Mouse (Mus musculus): Measurements from ENCODE around the gene Cnpy2. TPM values are rescaled to one million over a fixed set of nuclear protein-coding genes. Genes with fewer than 3 reads are reported as not detected.

Cnpy2 gene
- polyA plus RNA-seq, 1 experiment from 2014 or later, result 347 TPM

Other genes starting within 250 kb of the Cnpy2 start
- gene Atp5b, start 239.2 kb upstream of the Cnpy2 start, polyA plus RNA-seq (2014; fragmentation: Nextera tagmentation; extraction: Ambion mirVana), result 2,294 and 2,764 TPM in 2 replicates
- gene Baz2a, start 230.9 kb upstream of the Cnpy2 start, polyA plus RNA-seq (2014; fragmentation: Nextera tagmentation; extraction: Ambion mirVana), result 17.6 and 33.7 TPM in 2 replicates
- gene Rbms2, start 142.2 kb upstream of the Cnpy2 start, polyA plus RNA-seq (2014; fragmentation: Nextera tagmentation; extraction: Ambion mirVana), result 35.6 and 36.0 TPM in 2 replicates
- gene Gls2, start 128.0 kb upstream of the Cnpy2 start, polyA plus RNA-seq (2014; fragmentation: Nextera tagmentation; extraction: Ambion mirVana), result 0.89 and 1.1 TPM in 2 replicates
- gene Spryd4, start 110.7 kb upstream of the Cnpy2 start, polyA plus RNA-seq (2014; fragmentation: Nextera tagmentation; extraction: Ambion mirVana), result 31.1 and 34.8 TPM in 2 replicates
- not detected in 2 replicates for gene Mip, start 96.6 kb upstream of the Cnpy2 start, polyA plus RNA-seq (2014; fragmentation: Nextera tagmentation; extraction: Ambion mirVana)
- gene Timeless, start 90.4 kb upstream of the Cnpy2 start, polyA plus RNA-seq (2014; fragmentation: Nextera tagmentation; extraction: Ambion mirVana), result 47.8 and 68.2 TPM in 2 replicates
- gene Apon, start 68.4 kb upstream of the Cnpy2 start, polyA plus RNA-seq (2014; fragmentation: Nextera tagmentation; extraction: Ambion mirVana), result 0.29 and 0.70 TPM in 2 replicates
- not detected in 2 replicates for gene Apof, start 53.8 kb upstream of the Cnpy2 start, polyA plus RNA-seq (2014; fragmentation: Nextera tagmentation; extraction: Ambion mirVana)
- gene Stat2, start 51.9 kb upstream of the Cnpy2 start, polyA plus RNA-seq (2014; fragmentation: Nextera tagmentation; extraction: Ambion mirVana), result 8.4 and 11.8 TPM in 2 replicates
- gene Il23a, start 23.7 kb upstream of the Cnpy2 start, polyA plus RNA-seq (2014; fragmentation: Nextera tagmentation; extraction: Ambion mirVana), result 0.24 and 0.29 TPM in 2 replicates
- gene Pan2, start 19.1 kb upstream of the Cnpy2 start, polyA plus RNA-seq (2014; fragmentation: Nextera tagmentation; extraction: Ambion mirVana), result 32.6 and 44.0 TPM in 2 replicates
- gene Cs, start 15.3 kb downstream of the Cnpy2 start, polyA plus RNA-seq (2014; fragmentation: Nextera tagmentation; extraction: Ambion mirVana), result 135 and 225 TPM in 2 replicates
- 15.5 and 18.6 TPM in 2 replicates for gene Coq10a, start 46.5 kb downstream of the Cnpy2 start, polyA plus RNA-seq (2014; fragmentation: Nextera tagmentation; extraction: Ambion mirVana)
- 12.7 and 19.3 TPM in 2 replicates for gene Ankrd52, start 54.7 kb downstream of the Cnpy2 start, polyA plus RNA-seq (2014; fragmentation: Nextera tagmentation; extraction: Ambion mirVana)
- 15.1 and 22.6 TPM in 2 replicates for gene Slc39a5, start 78.8 kb downstream of the Cnpy2 start, polyA plus RNA-seq (2014; fragmentation: Nextera tagmentation; extraction: Ambion mirVana)
- 87.8 and 103 TPM in 2 replicates for gene Nabp2, start 89.0 kb downstream of the Cnpy2 start, polyA plus RNA-seq (2014; fragmentation: Nextera tagmentation; extraction: Ambion mirVana)
- 35.6 and 36.4 TPM in 2 replicates for gene Rnf41, start 89.2 kb downstream of the Cnpy2 start, polyA plus RNA-seq (2014; fragmentation: Nextera tagmentation; extraction: Ambion mirVana)
- gene Smarcc2, start 136.8 kb downstream of the Cnpy2 start, polyA plus RNA-seq (2014; fragmentation: Nextera tagmentation; extraction: Ambion mirVana), result 64.8 and 96.7 TPM in 2 replicates
- 921 and 980 TPM in 2 replicates for gene Myl6, start 171.7 kb downstream of the Cnpy2 start, polyA plus RNA-seq (2014; fragmentation: Nextera tagmentation; extraction: Ambion mirVana)
- 3.2 and 3.5 TPM in 2 replicates for gene Myl6b, start 176.2 kb downstream of the Cnpy2 start, polyA plus RNA-seq (2014; fragmentation: Nextera tagmentation; extraction: Ambion mirVana)
- 9.9 and 16.1 TPM in 2 replicates for gene Esyt1, start 203.4 kb downstream of the Cnpy2 start, polyA plus RNA-seq (2014; fragmentation: Nextera tagmentation; extraction: Ambion mirVana)
- 11.3 and 13.5 TPM in 2 replicates for gene Zc3h10, start 225.3 kb downstream of the Cnpy2 start, polyA plus RNA-seq (2014; fragmentation: Nextera tagmentation; extraction: Ambion mirVana)
- 4,683 and 5,796 TPM in 2 replicates for gene Rpl41, start 226.8 kb downstream of the Cnpy2 start, polyA plus RNA-seq (2014; fragmentation: Nextera tagmentation; extraction: Ambion mirVana)
- gene Pa2g4, start 243.5 kb downstream of the Cnpy2 start, polyA plus RNA-seq (2014; fragmentation: Nextera tagmentation; extraction: Ambion mirVana), result 237 and 254 TPM in 2 replicates